Mouse (Mus musculus): ENCODE measurements around the gene Hist1h2bc. TPM values are rescaled to one million over a fixed set of nuclear protein-coding genes. Genes with fewer than 3 reads are reported as not detected.
"Not testable (repeated sequence)": the region's sequence is repeated elsewhere in the genome, so short reads cannot be mapped to it uniquely, and the experiment has no call there.

Gene Hist1h2bc
- polyA plus RNA-seq, 1 experiment from 2014 or later = 168 TPM

DNA sequence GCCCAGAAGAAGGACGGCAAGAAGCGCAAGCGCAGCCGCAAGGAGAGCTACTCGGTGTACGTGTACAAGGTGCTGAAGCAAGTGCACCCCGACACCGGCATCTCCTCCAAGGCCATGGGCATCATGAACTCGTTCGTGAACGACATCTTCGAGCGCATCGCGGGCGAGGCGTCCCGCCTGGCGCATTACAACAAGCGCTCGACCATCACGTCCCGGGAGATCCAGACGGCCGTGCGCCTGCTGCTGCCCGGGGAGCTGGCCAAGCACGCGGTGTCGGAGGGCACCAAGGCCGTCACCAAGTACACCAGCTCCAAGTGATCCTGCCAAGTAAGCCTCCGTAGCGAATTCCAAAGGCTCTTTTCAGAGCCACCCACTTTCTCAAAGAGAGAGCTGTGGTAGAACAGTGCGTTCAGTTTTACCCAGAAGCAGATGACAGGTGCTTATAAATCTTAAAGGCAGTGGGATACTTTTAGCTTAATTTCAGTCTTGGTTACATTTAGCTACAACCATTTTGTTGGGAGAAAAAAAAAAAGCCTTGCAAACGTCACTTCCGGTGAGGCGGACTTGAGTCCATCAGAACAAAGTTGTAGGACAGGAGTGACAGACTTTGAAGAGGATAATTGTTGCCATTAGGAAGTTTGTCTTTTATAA is 421 bp downstream of the Hist1h2bc start:
- ATAC-seq (peak; percentile 6), DNase-seq (peak; percentile 70)
- TF ChIP-seq EP300 (IDR thresholded peaks at IDR 0.05; ENCODE audit: low read depth) = 0 out of 2 replicates have a peak, but pooled peaks have one; percentile 32
- Histone ChIP-seq H3K4me3 (ENCODE audit: low read depth, low read length) (peak overlapping the region; percentile 60), H3K4me2 (ENCODE audit: low read depth, low read length) (peak overlapping the region; percentile 80), H3K4me1 (ENCODE audit: insufficient read depth) (peaks cover 32% of the 10 kb centered on the region), H3K27ac (ENCODE audit: low read depth) (peak overlapping the region; percentile 99), H3K9ac (replicated peaks) (peak overlapping the region; percentile 81)
- H3K9me3 ChIP-seq (ENCODE audit: low read length); H3K27me3 ChIP-seq (ENCODE audit: insufficient read depth, low read length); H3K36me3 ChIP-seq (replicated peaks; ENCODE audit: insufficient read depth, low read length): not testable (repeated sequence)
- 0% methylated on average over 14 of the region's 37 CpGs for WGBS (ENCODE audit: insufficient replicate concordance)

DNA sequence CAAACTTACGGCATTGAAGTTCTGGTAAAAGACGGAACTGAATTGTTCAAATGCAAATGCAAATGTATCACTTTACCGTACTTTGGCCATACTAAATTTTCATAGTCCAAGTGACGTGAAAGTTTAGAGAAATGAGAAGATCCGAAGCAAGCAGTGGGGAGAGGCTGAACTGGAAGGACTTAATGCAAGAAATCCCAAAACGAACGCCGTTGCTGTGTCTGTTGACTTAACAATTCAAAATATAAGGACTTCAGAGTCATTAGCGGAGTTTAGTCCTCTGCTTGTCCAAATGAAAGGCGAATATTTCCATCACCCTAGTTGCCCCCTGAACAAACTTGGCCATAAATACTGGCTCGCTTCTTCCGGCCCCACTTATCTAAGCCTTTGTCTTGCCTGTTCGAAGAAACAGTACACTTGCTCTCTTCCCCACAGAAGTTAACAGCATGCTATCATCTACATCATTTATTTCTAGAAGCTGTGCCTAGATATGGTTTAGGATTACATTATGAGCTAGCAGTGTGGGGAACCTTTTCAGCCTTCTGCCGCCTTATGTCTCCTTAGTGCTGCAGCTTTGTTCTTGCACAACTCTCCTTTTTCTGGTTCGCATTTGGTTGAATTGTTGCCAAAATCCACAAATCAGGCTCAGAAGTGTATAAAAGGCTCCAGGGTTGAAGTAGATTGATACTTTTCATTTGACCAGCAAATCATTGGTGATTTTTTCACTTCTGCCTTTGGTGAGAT is 1.3 kb downstream of the Hist1h2bc start:
- Histone ChIP-seq H3K4me1 (ENCODE audit: insufficient read depth) (peaks cover 36% of the 10 kb centered on the region), H3K9ac (replicated peaks) (peak overlapping the region; percentile 81), H3K36me3 (replicated peaks; ENCODE audit: insufficient read depth, low read length) (0 out of 2 replicates have a peak, but pooled peaks cover 4% of the 10 kb centered on the region), H3K27ac (ENCODE audit: low read depth) (peak overlapping the region; percentile 99), H3K4me2 (ENCODE audit: low read depth, low read length) (peak overlapping the region; percentile 80), H3K4me3 (ENCODE audit: low read depth, low read length) (peak overlapping the region; percentile 60), H3K27me3 (ENCODE audit: insufficient read depth, low read length) (no peaks in the 10 kb centered on the region), H3K9me3 (ENCODE audit: low read length) (no peaks in the 10 kb centered on the region)
- WGBS (ENCODE audit: insufficient replicate concordance) = 3% methylated on average over 15 of the region's 15 CpGs
- DNase-seq (peak; percentile 50), ATAC-seq (no peak)
- no peak for TF ChIP-seq CTCF (IDR thresholded peaks at IDR 0.05; ENCODE audit: low read depth)
- no peak for TF ChIP-seq EP300 (IDR thresholded peaks at IDR 0.05; ENCODE audit: low read depth)

DNA sequence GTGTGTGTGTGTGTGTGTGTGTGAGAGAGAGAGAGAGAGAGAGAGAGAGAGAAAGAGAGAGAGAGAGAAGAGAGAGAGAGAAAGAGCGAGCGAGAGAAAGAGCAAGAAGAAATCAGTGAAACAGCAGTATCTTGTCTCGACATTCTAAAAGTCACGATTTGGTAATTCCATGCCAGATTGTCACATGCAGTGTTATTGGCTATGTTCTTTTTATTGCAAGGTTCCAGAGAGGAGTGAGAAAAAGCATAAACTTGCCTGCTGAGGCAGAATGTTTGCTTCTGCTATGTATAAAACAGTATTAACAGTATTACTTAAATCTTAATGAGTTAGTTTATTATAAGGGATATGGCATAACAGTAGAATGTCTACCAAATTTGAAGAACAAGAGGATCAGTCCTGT is 2.0 kb downstream of the Hist1h2bc start:
- H3K4me2 ChIP-seq (ENCODE audit: low read depth, low read length) = peak overlapping the region; percentile 80
- H3K4me3 ChIP-seq (ENCODE audit: low read depth, low read length) = peak overlapping the region; percentile 60
- TF ChIP-seq CTCF (IDR thresholded peaks at IDR 0.05; ENCODE audit: low read depth) (no peak), EP300 (IDR thresholded peaks at IDR 0.05; ENCODE audit: low read depth) (no peak)
- H3K4me1 ChIP-seq (ENCODE audit: insufficient read depth) = peaks cover 36% of the 10 kb centered on the region
- H3K27ac ChIP-seq (ENCODE audit: low read depth) = peak overlapping the region; percentile 99
- DNase-seq (no peak), ATAC-seq (no peak)
- no peaks in the 10 kb centered on the region for H3K27me3 ChIP-seq (ENCODE audit: insufficient read depth, low read length)
- H3K9me3 ChIP-seq (ENCODE audit: low read length) = no peaks in the 10 kb centered on the region
- H3K36me3 ChIP-seq (replicated peaks; ENCODE audit: insufficient read depth, low read length) = 0 out of 2 replicates have a peak, but pooled peaks cover 7% of the 10 kb centered on the region
- 25% methylated on average over 4 of the region's 4 CpGs for WGBS (ENCODE audit: insufficient replicate concordance)
- H3K9ac ChIP-seq (replicated peaks) = peak overlapping the region; percentile 81

DNA sequence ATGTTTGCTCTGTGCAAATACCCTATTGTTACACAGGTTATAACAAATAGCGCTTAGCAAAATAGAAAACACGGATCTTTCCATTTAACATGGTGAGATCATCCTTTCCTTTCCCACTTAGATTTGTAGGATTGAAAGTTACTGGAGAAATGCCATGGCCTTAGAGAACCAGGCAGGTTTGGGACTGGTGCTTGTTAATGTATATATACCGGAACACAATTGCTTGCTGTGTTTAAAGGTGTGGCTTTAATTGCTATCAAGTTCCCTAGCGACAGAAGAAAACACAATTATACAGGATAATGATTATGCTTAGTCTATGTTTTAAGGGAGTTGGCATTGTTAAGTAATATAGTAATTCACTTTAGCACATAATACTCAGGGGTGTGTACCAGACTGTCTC is 3.2 kb downstream of the Hist1h2bc start:
- WGBS (ENCODE audit: insufficient replicate concordance) = 67% methylated on average over 4 of the region's 4 CpGs
- Histone ChIP-seq H3K4me3 (ENCODE audit: low read depth, low read length) (peak overlapping the region; percentile 40), H3K9ac (replicated peaks) (peak overlapping the region; percentile 3; the same call in 1 of the 2 replicates), H3K36me3 (replicated peaks; ENCODE audit: insufficient read depth, low read length) (0 out of 2 replicates have a peak, but pooled peaks cover 11% of the 10 kb centered on the region), H3K27ac (ENCODE audit: low read depth) (no peak overlapping the region; the same call in 1 of the 2 replicates), H3K9me3 (ENCODE audit: low read length) (no peaks in the 10 kb centered on the region), H3K27me3 (ENCODE audit: insufficient read depth, low read length) (no peaks in the 10 kb centered on the region), H3K4me2 (ENCODE audit: low read depth, low read length) (peak overlapping the region; percentile 65), H3K4me1 (ENCODE audit: insufficient read depth) (peaks cover 31% of the 10 kb centered on the region)
- DNase-seq (no peak), ATAC-seq (no peak)
- TF ChIP-seq CTCF (IDR thresholded peaks at IDR 0.05; ENCODE audit: low read depth) (no peak), EP300 (IDR thresholded peaks at IDR 0.05; ENCODE audit: low read depth) (no peak)

DNA sequence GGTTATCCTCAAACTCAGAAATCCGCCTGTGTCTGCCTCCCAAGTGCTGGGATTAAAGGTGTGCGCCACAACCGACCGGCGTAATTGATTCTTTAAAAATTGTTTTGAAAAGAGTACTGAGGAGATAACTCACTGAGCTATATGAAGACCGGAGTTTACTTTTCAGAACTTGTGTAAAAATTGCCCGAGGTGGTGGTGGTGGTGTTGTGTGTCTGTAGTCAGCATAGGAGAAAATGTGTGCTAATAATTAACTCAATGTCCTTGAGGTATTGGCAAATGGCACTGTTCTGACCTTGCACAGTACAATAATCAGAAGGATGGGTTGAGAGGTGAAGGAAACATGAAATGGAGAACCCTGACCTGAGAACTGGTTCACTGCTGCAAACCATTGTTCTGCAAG is 3.9 kb downstream of the Hist1h2bc start:
- 0 out of 2 replicates have a peak overlapping the region, but pooled peaks have one; percentile 2 for H3K4me3 ChIP-seq (ENCODE audit: low read depth, low read length)
- no peaks in the 10 kb centered on the region for H3K27me3 ChIP-seq (ENCODE audit: insufficient read depth, low read length)
- H3K27ac ChIP-seq (ENCODE audit: low read depth) = peak overlapping the region; percentile 58; the same call in 1 of the 2 replicates
- H3K9ac ChIP-seq (replicated peaks) = no peak overlapping the region
- no peaks in the 10 kb centered on the region for H3K9me3 ChIP-seq (ENCODE audit: low read length)
- peak overlapping the region; percentile 65 for H3K4me2 ChIP-seq (ENCODE audit: low read depth, low read length)
- TF ChIP-seq CTCF (IDR thresholded peaks at IDR 0.05; ENCODE audit: low read depth) (no peak), EP300 (IDR thresholded peaks at IDR 0.05; ENCODE audit: low read depth) (no peak)
- DNase-seq (no peak), ATAC-seq (no peak)
- WGBS (ENCODE audit: insufficient replicate concordance) = 71% methylated on average over 7 of the region's 7 CpGs
- 0 out of 2 replicates have a peak, but pooled peaks cover 11% of the 10 kb centered on the region for H3K36me3 ChIP-seq (replicated peaks; ENCODE audit: insufficient read depth, low read length)
- peaks cover 24% of the 10 kb centered on the region for H3K4me1 ChIP-seq (ENCODE audit: insufficient read depth)

DNA sequence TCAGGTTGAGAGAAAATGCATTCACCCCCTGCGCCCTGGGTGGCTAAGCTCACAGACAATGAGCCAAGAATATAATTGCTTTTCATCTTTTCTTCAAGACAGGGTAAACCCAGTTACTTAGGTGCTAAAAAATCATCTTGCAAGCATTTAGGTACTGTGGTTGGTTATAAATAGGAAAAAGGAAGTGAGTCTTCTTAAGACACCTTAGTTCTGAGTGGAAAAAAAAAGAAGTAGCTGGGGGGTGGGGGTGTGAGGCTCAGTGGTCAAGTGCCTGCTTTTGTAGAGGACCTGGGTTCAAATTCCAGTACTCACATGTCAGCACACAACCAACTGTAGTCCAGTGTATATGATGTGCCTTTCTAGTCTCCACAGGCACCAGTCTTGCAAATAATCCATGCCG is 5.0 kb downstream of the Hist1h2bc start:
- peaks cover 14% of the 10 kb centered on the region; the same call in 1 of the 2 replicates for H3K36me3 ChIP-seq (replicated peaks; ENCODE audit: insufficient read depth, low read length)
- ATAC-seq (no peak), DNase-seq (no peak)
- H3K27me3 ChIP-seq (ENCODE audit: insufficient read depth, low read length) = no peaks in the 10 kb centered on the region
- no peaks in the 10 kb centered on the region for H3K9me3 ChIP-seq (ENCODE audit: low read length)
- TF ChIP-seq EP300 (IDR thresholded peaks at IDR 0.05; ENCODE audit: low read depth) (no peak), CTCF (IDR thresholded peaks at IDR 0.05; ENCODE audit: low read depth) (no peak)
- peak overlapping the region; percentile 24; the same call in 1 of the 2 replicates for H3K4me2 ChIP-seq (ENCODE audit: low read depth, low read length)
- H3K9ac ChIP-seq (replicated peaks) = 0 out of 2 replicates have a peak overlapping the region, but pooled peaks have one; percentile 17
- H3K4me1 ChIP-seq (ENCODE audit: insufficient read depth) = peaks cover 21% of the 10 kb centered on the region
- WGBS (ENCODE audit: insufficient replicate concordance) = 90% methylated on average over 2 of the region's 2 CpGs
- no peak overlapping the region for H3K27ac ChIP-seq (ENCODE audit: low read depth)
- no peak overlapping the region for H3K4me3 ChIP-seq (ENCODE audit: low read depth, low read length)

Data from liver, postnatal 0 days (tissue).